Mouse (Mus musculus) stomach, postnatal 0 days (tissue): Measurements from ENCODE around the gene Cks1b. TPM values are rescaled to one million over a fixed set of nuclear protein-coding genes. Genes with fewer than 3 reads are reported as not detected.

Source experiments
- ATAC-seq: fragments of 200-750 bp; cut with Nextera tagmentation; 2 replicates; pipeline ENCODE4 v1.8.0; 2017; ENCODE audit not compliant: low FRiP score, low TSS enrichment
- DNase-seq: peaks from one replicate; pipeline ENCODE4 v3.0.0-alpha.2; 2016; ENCODE audit warnings: low spot score
- H3K27ac ChIP-seq: fragments of 300-500 bp; sonication (generic); replicated peaks from 2 replicates; pipeline ENCODE4 v1.5.1; 2014; ENCODE audit warnings: mild to moderate bottlenecking, control low read depth
- H3K27me3 ChIP-seq: fragments of 300-500 bp; sonication (generic); 2 replicates; pipeline ENCODE4 v1.6.1; 2014; ENCODE audit warnings: low read length; ENCODE audit not compliant: control insufficient read depth, insufficient read depth
- H3K36me3 ChIP-seq: fragments of 300-500 bp; sonication (generic); 2 replicates; pipeline ENCODE4 v1.6.1; 2014; ENCODE audit warnings: low read length, mixed read lengths; ENCODE audit not compliant: control insufficient read depth, insufficient read depth
- H3K4me1 ChIP-seq: fragments of 300-500 bp; sonication (generic); replicated peaks from 2 replicates; pipeline ENCODE4 v1.6.1; 2014; ENCODE audit warnings: antibody characterized with exemption; ENCODE audit not compliant: control insufficient read depth, insufficient read depth
- H3K4me2 ChIP-seq: fragments of 300-500 bp; sonication (generic); replicated peaks from 2 replicates; pipeline ENCODE4 v1.6.1; 2014; ENCODE audit warnings: low read depth, mild to moderate bottlenecking, control low read depth, moderate library complexity
- H3K4me3 ChIP-seq: fragments of 300-500 bp; sonication (generic); 2 replicates; pipeline ENCODE4 v1.5.1; 2014; ENCODE audit warnings: low read depth, low read length, control low read depth
- H3K9ac ChIP-seq: fragments of 300-500 bp; sonication (generic); 2 replicates; pipeline ENCODE4 v1.6.1; 2014; ENCODE audit warnings: mild to moderate bottlenecking, low read length, control low read depth, mixed read lengths
- H3K9me3 ChIP-seq: fragments of 300-500 bp; sonication (generic); 2 replicates; pipeline ENCODE4 v1.6.1; 2016; ENCODE audit warnings: low read length; ENCODE audit not compliant: control insufficient read depth
- CTCF ChIP-seq: IDR thresholded peaks from 2 replicates; pipeline ENCODE4 v1.5.1; 2016; ENCODE audit warnings: antibody characterized with exemption, low read depth, mild to moderate bottlenecking, moderate library complexity
- EP300 ChIP-seq: optimal IDR thresholded peaks from 2 replicates; pipeline ENCODE3; 2016; ENCODE audit warnings: antibody characterized with exemption
- WGBS: fragments of 180-500 bp; shearing (Covaris S2); extraction: QIAGEN DNeasy Blood & Tissue Kit; methylation state at CpG from one replicate; pipeline ENCODE4 v1.1.7; 2014; 5-methylcytosine and 5-hydroxymethylcytosine counted together
- polyA plus RNA-seq: library from polyadenylated mRNA; unstranded; fragments of >200 nt; fragmentation: Nextera tagmentation; extraction: Ambion mirVana; gene quantifications from 2 replicates; pipeline ENCODE4 v1.2.1, GENCODE M21; 2015

The Cks1b gene
- polyA plus RNA-seq, 1 experiment from 2014 or later: 179 TPM

GRCm38 (mm10) chr3:89396654-89397005 lies 21.6 kb downstream of the Cks1b start:
- Histone ChIP-seq H3K36me3 (no peaks in the 10 kb centered on the region), H3K4me3 (peak overlapping the region; percentile 76), H3K4me1 (peaks cover 3% of the 10 kb centered on the region; the same call in 1 of the 2 replicates), H3K27me3 (no peaks in the 10 kb centered on the region), H3K9me3 (no peaks in the 10 kb centered on the region), H3K9ac (no peak overlapping the region), H3K4me2 (peak overlapping the region; percentile 99), H3K27ac (0 out of 2 replicates have a peak overlapping the region, but pooled peaks have one; percentile 97)
- ATAC-seq (no peak), DNase-seq (no peak)
- 2% methylated on average over 4 of the region's 4 CpGs for WGBS
- no peak for TF ChIP-seq EP300
- no peak for TF ChIP-seq CTCF

GRCm38 (mm10) chr3:89395806-89396653 lies 22.2 kb downstream of the Cks1b start:
- Histone ChIP-seq H3K4me2 (peak overlapping the region; percentile 99), H3K9ac (peak overlapping the region; percentile 79), H3K36me3 (no peaks in the 10 kb centered on the region), H3K27ac (peak overlapping the region; percentile 97), H3K4me1 (peaks cover 3% of the 10 kb centered on the region; the same call in 1 of the 2 replicates), H3K4me3 (peak overlapping the region; percentile 76), H3K27me3 (no peaks in the 10 kb centered on the region), H3K9me3 (no peaks in the 10 kb centered on the region)
- DNase-seq: peak; percentile 70
- 1% methylated on average over 43 of the region's 44 CpGs for whole genome bisulfite sequencing
- TF ChIP-seq CTCF: peak; percentile 93
- TF ChIP-seq EP300: no peak
- ATAC-seq: no peak

- Histone ChIP-seq H3K4me1 (peaks cover 6% of the 10 kb centered on the region; the same call in 1 of the 2 replicates), H3K27ac (peak overlapping the region; percentile 97), H3K9me3 (no peaks in the 10 kb centered on the region), H3K36me3 (no peaks in the 10 kb centered on the region), H3K9ac (peak overlapping the region; percentile 79), H3K27me3 (no peaks in the 10 kb centered on the region), H3K4me2 (peak overlapping the region; percentile 99), H3K4me3 (peak overlapping the region; percentile 76)
- DNase-seq: no peak
- no peak for TF ChIP-seq EP300
- TF ChIP-seq CTCF: no peak
- 8% methylated on average over 10 of the region's 10 CpGs for WGBS
- ATAC-seq: no peak
Observed at GRCm38 (mm10) chr3:89395419-89395805, 22.8 kb downstream of the Cks1b start.

DNA sequence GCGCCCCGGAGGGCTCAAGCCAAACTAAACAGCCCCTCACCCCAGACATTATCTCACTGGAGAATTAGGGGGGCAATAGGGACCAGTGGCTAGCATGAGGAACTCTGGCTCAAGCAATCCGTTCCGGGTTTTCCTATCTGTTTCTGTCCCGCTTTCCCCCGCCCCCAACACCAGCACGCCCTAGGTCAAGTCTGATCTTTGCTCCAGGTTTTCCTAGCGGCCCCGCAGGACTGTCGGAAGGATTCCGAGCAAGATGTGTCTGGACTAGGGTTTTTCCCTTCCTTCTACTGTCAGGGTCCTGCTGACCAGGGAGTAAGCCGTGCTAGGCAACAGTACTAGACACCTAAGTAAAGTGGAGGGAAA lies 23.3 kb downstream of the Cks1b start:
- Histone ChIP-seq H3K4me2 (peak overlapping the region; percentile 99), H3K36me3 (no peaks in the 10 kb centered on the region), H3K9me3 (no peaks in the 10 kb centered on the region), H3K4me1 (peaks cover 6% of the 10 kb centered on the region; the same call in 1 of the 2 replicates), H3K4me3 (peak overlapping the region; percentile 76), H3K27ac (peak overlapping the region; percentile 97), H3K9ac (peak overlapping the region; percentile 79), H3K27me3 (no peaks in the 10 kb centered on the region)
- WGBS: 0% methylated on average over 12 of the region's 12 CpGs
- TF ChIP-seq EP300 (no peak), CTCF (0 out of 2 replicates have a peak, but pooled peaks have one; percentile 11)
- ATAC-seq (peak; percentile 22), DNase-seq (peak; percentile 87)

- peak; percentile 45 for TF ChIP-seq EP300
- TF ChIP-seq CTCF: peak; percentile 63
- peak; percentile 53 for ATAC-seq
- Histone ChIP-seq H3K9me3 (no peaks in the 10 kb centered on the region), H3K4me1 (peaks cover 6% of the 10 kb centered on the region; the same call in 1 of the 2 replicates), H3K27me3 (no peaks in the 10 kb centered on the region), H3K4me2 (peak within 1 kb of the TSS; percentile 99), H3K9ac (peak within 1 kb of the TSS; percentile 79), H3K27ac (peak within 1 kb of the TSS; percentile 97), H3K36me3 (no peaks in the 10 kb centered on the region), H3K4me3 (peak within 1 kb of the TSS; percentile 76)
- under 1% methylated on average over 39 of the region's 42 CpGs for WGBS
- peak; percentile 92 for DNase-seq
Observed at GRCm38 (mm10) chr3:89394006-89394893, 23.9 kb downstream of the Cks1b start, which contains the start of gene Zbtb7b. Zbtb7b (minus strand) TSS chr3:89394776.
